Mouse (Mus musculus) urinary bladder, postnatal 10 days (tissue): ENCODE data around the gene Gm11077.

Experiments used
- DNase-seq: peaks from one replicate; pipeline ENCODE4 v3.0.0; 2022; ENCODE audit warnings: low spot score

The Gm11077 gene

GRCm38 (mm10) chr6:140729272-140729671 is at the start of gene Gm11077:
Gene Gm11077 (plus strand): TSS chr6:140729284.
- DNase-seq: no peak

- no peak for DNase-seq
These were observed 48.4 kb upstream of the Gm11077 start for GRCm38 (mm10) chr6:140680713-140681112.

DNA sequence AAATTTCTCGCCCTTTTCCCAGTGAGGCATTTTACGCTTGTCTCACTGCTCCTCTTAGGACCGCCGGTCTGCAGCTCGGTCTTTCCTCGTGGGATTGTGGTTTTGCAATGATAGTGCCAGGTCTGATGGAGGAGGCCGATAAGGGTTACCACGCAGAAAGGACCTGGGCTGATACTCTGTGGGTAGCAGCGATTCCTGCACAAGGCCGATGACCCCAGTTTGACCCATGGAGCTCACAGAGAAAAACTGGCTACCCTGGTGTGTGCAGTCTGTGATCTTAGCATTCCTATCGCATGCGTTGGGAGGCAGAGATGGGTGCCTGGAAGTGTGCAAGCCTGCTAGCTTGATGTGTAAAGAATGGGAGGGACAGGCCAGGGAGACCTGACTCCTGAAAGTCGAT is 46.3 kb upstream of the Gm11077 start:
- no peak for DNase-seq

GRCm38 (mm10) chr6:140684403-140684802 is 44.7 kb upstream of the Gm11077 start:
- DNase-seq: no peak

DNA sequence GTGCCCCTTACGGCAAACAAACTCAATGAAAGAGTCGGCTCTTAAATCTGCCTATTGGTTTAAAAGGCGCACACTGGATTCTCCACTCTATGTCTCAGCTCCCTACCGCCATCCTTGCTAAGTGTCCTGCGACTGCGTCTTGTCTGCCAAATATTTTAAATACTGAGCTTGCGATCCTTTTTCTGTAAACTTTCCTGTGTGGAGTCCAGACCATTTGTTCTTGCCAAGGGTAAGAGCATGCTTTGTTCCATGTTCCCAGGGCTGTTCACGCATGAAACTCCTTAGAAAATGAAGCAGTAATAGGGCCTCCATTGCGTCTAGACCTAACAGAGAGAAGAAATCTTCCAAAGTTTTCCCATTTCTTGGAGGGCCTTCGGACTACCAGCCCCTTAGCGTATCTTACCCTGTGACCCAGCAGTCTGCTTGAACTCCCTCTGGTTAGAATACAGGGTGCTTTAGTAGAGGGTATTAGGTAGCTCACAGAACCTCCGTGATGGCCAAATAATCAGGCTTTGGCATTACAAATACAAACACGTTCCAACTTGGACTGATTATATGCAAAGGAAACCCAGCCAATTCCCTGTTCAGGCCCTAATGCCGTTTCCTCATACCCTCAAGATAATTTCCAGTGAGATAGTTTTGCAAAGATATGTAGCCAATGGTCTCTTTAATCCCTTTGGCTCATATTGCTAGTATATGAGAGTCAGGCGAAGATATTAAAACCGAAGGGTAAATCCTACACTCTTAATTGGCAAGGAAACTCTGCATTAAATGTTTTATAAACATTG is 39.3 kb upstream of the Gm11077 start:
- no peak for DNase-seq

- DNase-seq: no peak
These were observed 36.9 kb upstream of the Gm11077 start for GRCm38 (mm10) chr6:140692160-140692559.

- DNase-seq: no peak
These were observed 32.7 kb upstream of the Gm11077 start for GRCm38 (mm10) chr6:140696192-140696879.

GRCm38 (mm10) chr6:140697994-140698393 is 31.1 kb upstream of the Gm11077 start:
- no peak for DNase-seq

GRCm38 (mm10) chr6:140698596-140698995 is 30.5 kb upstream of the Gm11077 start:
- DNase-seq: no peak

GRCm38 (mm10) chr6:140701259-140701658 is 27.8 kb upstream of the Gm11077 start:
- DNase-seq: no peak

DNA sequence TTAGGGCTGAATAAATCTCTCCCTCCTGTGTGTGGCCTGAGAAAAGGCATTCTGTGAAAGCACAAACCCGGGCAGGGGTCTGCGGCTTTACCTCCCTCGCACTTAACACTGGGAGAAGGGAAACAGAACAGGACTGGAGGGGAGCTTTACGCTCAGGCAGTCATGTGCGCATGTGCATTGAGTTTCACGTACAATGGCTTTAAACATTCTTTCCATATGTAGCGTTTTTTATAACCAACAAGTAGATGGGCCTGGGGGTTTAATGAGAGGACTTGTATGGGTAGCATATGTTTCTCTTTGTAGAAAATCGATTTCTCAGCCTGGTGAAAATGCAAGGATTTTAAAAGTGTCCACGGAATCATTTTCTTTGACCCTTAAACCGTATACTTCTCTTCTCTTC is 24.0 kb upstream of the Gm11077 start:
- no peak for DNase-seq

DNA sequence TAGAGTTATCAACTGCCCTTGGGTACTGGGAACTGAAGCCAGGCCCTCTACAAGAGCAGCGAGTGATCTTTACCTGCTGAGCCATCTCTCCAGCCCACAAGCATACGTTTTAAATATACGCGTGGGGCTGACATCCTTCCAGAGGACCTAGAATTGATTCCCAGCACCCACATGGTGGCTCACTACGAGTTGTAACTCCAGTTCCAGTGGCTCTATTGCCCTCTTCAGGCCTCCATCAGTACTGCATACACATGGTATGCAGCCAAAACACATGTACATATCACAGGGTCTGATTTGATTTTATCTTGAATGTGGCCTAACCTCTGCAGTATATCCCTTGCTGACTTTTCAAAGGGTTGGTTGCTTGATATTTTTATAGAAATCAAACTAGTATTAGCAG is 23.0 kb upstream of the Gm11077 start:
- DNase-seq: no peak

GRCm38 (mm10) chr6:140708059-140708458 is 21.0 kb upstream of the Gm11077 start:
- no peak for DNase-seq

DNA sequence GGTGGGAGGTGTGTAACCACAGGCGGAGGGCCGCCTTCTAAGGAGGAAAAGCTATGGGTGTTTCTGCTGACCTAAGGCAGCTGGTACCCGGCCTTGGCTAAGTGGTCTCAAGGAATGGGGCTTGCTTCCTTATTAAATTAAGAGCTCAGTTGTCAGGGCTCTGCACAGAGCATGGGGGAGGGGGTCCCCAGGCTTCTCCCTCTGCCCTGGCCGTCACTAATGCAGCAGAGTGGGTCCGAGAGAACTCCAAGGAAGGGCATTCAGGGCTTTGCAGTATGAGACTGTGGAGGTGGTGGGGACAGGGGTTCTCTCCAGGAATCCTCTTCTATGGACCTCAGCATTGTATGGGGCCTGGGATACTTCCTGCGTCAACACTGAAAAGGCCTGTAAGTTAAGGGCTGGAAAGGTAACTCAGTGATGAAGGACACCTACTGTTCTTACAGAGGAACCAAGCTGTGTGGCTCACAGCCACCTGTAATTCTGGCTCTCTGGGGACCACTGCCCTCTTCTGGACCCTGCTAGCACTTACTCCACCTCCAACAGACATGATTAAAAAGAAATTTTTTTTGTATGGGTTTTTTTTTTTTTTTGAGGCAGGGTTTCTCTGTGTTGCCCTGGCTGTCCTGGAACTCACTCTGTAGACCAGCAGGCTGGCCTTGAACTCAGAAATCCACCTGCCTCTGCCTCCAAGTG is 19.5 kb upstream of the Gm11077 start:
- DNase-seq: no peak

DNA sequence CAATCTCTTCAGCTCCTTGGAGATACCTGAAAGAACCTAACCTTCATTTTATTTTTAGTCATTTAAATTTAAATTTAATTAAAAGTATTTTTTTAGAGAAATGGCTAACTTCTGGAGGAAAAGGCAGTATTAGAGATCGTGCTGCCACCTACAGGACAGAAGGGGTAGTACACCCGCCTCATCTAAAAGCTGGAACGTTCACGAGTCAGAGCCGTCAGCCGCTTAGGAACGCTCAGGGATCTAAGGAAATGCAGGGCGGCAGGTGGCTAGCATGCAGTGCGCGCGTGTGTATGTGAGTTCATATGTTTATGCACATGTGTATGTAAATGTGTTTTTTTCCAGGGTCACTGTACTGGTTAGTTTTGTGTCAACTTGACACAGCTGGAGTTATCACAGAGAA is 16.3 kb upstream of the Gm11077 start:
- no peak for DNase-seq

- peak; percentile 41 for DNase-seq
These were observed 14.1 kb upstream of the Gm11077 start for GRCm38 (mm10) chr6:140714905-140715365.

DNA sequence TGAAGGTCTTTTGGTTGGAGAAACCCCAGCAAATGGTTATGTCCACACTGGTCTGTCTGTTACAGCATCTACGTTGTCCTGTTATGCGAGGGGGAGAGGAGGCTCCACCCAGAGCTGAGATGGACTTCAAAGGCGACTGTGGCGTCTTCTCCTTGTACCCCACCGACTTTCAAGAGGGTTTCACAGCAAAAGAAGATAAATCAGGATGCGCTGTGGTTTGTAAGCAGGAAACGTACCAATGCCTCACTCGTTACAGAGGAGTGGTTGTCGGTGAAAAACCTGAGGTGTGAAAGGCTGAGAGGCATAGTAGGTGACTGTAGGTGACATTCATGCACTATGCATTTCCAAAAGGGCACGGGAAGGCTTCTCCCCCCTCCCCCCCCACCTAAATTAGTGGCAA is 7.0 kb upstream of the Gm11077 start:
- no peak for DNase-seq

GRCm38 (mm10) chr6:140730669-140731401 is 1.8 kb downstream of the Gm11077 start:
- DNase-seq: no peak

DNA sequence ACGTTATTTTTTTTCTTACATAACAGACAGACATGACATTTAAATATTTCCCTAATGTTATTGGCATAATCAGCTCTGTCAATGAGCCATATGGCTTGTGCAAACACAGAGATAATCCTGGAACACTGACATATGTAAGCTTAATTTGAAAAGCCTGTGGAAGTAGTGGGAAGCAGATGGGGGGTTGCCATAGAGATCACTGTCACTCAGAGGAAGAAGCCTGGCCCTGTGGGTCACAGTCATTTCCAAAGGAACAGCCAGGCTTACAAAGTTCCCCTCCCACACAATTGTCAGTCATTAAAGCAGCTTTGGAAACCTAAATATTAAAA is 2.3 kb downstream of the Gm11077 start:
- no peak for DNase-seq

DNA sequence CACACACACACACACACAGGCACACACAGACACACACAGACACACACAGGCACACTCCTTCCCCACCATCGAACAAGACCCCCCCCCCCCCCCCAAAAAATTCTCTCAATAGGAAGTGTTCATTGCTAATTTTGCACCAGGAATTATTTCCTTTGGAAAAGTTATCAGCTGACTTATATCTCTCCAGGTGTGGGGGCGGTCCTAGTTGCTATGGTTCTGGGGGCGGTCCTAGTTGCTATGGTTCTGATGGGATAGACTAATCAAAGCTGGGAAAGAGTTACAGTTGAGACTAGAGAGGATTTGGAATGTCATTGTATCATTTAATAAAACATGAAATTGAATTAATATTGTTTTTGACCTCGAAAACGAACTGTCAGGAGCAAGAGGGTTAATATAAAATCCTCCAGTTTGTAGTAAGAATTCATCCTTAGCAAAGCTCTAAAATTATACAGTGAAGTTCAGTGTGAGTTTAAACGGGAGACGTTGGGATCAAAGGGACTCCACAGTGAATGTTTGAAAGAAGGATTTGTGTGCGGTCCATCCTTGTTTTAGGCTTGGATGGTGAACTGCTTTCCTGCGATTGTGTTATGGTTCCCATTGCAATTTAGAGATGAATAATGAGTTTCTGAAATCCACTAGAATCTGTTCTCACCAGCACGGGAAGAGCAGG is 4.0 kb downstream of the Gm11077 start:
- no peak for DNase-seq

DNA sequence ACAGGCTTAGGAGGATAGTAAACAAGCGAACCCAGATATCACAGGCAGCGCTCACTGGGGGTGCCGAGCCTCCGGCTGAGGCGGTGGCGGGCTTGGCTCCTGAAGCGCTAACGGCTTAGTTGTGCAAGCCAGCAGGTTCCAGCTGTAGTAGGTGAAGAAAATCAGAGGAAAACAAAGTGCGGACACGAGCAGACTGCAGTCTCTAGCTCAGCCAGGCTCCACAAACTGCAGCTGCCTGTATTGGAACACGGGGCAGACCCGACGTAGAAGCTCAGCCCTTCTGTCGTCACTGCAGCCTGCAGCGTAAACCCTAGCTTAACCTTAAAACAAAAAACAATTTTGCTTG is 4.5 kb downstream of the Gm11077 start:
- no peak for DNase-seq

DNA sequence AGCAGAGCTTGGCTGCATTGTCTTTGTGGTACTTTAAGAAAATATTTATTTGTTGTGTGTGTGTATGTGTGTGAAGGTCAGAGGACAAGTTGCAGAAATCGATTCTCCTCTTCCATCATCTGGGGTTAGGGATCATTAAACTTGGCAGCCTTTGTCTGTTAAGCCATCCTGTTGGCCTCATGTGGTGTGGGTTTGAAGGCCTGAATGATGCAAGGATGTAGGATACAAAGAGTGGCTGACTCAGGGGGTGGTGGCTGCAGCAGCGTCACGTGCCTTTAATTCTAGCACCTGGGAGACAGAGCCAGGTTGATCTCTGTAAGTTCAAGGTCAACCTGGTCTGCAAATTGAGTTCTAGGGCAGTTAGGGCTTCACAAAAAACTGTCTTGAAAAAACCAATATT is 16.5 kb downstream of the Gm11077 start:
- DNase-seq: no peak
